Mouse (Mus musculus) left cerebral cortex, adult 11 months (tissue): ENCODE results near the gene Qrsl1.
"Not testable (repeated sequence)": the region's sequence is repeated elsewhere in the genome, so short reads cannot be mapped to it uniquely, and the experiment has no call there.

ENCODE experiments used
- DNase-seq: peaks from one replicate; pipeline ENCODE4 v3.0.0; 2022; ENCODE audit warnings: low spot score

The Qrsl1 gene

GRCm38 (mm10) chr10:43901578-43902194, at the start of gene Qrsl1, which contains the start of gene Rtn4ip1:
Gene Qrsl1 (minus strand): TSS chr10:43901745.
Gene Rtn4ip1 (plus strand): TSS chr10:43901807.
- peak; percentile 91 for DNase-seq

DNA sequence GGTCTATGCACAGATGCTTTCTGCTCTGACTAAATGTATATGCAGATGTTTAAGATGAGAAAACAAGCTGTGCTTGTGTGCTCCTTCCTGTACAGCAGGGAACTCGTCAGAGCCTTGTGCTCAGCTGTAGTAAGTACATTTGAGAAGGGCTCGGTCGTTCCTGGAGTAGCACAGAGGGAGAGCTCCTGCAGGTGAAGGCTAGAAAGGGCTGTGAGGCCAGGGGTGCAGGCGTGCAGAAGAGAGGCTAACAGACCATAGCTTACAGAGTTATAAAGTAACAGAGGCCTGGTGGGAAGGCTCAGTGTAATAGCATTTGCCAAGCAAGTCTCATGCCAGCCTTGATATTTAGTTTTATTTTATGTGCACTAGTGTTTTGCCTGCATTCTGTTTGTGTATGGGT, 43.9 kb upstream of the Qrsl1 start:
- no peak for DNase-seq

DNA sequence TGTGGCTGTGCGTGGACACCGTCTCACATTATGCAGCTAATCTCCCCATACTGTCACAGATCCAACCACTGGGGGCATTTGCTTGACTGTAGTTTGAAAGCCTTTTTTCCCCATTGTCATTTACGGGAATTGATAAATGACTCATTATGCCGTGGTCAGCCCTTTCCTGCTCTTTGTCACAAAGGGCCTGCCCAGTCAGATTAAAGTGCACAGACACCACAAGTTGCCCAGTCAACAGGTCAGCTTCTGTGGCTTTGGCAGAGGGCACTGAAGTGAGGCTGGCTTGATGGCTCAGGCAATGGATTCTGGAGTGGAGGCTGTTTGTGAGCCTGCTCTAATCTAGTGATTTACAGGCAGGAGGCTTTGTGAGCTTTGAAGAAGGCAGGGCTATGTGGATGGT, 42.2 kb upstream of the Qrsl1 start:
- DNase-seq: no peak

DNA sequence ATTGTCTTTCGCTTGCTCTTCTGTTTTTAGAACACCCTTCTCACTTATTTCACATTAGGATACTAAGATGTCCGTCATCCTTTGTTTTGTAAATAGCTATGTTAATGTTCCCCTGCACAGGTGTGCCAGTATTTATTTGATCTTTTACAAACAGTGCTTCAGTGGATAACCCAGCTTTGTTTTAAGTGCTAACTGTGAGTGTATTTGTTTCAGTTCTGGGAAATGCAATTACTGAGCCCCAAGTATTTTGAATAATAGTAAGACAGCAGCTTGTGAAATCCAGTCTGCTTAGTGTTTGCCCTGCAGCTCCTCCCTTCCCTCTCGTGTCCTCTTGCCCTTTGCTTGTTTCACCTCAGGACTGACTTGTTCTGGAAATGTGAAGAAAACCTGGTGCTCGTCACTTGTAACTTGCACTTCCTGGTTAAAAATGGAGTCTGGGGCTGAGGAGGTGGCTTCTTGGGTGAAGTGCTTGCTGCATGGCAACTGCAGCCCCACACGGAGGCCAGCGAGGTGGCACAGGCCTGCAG, 37.7 kb upstream of the Qrsl1 start:
- DNase-seq: no peak

GRCm38 (mm10) chr10:43928596-43928995, 27.1 kb upstream of the Qrsl1 start:
- no peak for DNase-seq

DNA sequence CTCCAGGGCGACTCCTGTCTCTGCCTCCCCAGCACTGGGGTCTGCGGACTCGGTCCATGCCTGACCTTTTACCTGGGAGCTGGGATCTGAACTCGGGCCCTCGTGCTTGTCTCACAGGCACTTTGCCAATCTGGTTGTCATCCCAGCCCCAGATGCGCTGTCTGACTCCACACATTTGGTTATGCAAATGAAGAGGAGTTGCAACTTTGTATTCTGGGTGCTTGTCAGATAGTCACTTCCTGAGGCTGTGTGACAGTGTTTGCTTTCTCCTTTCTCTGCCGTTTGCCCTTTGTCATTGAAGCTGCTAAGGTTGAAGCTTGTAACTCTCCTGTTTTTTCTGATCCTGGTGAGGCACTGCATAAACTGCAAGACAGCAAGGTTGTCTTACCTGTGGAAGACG, 26.2 kb upstream of the Qrsl1 start:
- no peak for DNase-seq

DNA sequence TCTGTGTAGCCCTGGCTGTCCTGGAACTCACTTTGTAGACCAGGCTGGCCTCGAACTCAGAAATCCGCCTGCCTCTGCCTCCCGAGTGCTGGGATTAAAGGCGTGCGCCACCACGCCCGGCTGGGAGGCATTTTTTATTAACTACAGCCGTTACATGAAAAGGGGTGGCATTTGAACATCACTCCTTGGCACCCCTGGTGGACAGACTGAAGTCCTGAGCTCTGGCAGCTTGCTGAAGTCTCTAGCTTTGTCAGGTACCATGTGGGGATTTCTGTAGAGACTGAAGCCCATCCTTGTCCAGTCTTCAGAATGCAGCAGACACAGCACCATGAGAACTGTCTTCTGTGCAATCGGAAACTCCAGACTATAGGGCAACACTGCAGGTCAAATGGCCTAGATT, 24.2 kb upstream of the Qrsl1 start:
- DNase-seq: not testable (repeated sequence)

- no peak for DNase-seq
These were observed 21.6 kb upstream of the Qrsl1 start for GRCm38 (mm10) chr10:43923096-43923495.

- peak; percentile 39 for DNase-seq
These were observed 17.4 kb upstream of the Qrsl1 start for GRCm38 (mm10) chr10:43918696-43919608.

DNA sequence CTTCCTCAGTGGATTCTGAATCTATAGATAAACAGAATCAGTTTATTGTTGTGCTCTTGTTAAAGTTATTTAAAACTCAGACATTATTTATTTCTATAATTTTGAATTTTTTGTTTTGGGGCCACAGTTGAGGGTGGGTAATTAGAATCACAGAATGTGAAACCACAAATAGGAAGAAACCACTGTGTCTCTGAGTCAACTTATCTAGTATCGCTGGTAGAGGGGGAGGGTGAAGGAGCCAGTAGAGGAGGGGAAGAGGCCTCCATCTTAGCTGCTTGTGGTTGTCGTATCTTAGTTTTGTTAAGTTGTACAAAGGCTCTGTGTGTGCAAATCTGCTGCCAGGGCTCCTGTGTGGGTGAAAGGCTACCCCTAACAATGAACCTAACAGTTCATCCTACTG, 15.2 kb upstream of the Qrsl1 start:
- no peak for DNase-seq

DNA sequence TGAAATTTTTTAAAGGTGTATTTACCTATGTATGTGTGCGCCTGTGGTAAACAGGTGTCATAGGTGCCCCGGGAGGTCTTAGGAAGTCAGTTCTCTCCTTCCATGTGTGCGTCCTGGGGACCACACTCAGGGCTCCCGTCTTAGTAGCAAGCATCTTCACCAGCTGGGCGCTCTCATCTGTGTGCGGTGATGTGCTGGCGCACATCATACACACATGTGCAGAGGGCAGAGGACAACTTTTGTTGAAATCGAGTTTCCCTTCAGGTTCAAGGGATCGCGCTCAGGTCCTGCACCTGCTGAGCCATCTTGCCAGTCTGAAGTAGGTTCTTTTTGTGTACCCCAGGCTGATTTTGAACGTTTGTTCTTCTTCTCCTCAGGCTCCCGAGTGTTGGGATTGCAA, 14.6 kb upstream of the Qrsl1 start:
- no peak for DNase-seq

DNA sequence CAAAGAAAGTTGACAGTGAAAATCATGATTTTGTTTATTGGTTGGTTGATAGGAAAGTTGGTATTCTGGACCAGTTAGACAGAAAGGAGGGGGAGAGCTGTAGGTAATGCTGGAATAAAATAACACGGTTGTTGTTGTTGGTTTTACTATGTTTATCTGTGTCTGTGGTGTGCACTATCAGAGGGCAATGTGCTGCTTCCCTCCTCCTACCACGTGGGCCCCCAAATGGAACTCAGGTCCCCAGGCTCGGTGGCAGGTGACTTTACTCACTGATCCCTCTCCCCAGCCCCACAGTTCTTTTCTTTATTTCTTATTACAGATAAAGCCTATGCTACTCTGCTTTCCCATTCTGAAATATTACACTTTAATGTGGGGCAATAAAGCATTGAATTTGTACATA, 10.7 kb upstream of the Qrsl1 start:
- DNase-seq: no peak

- no peak for DNase-seq
These were observed 9.3 kb upstream of the Qrsl1 start for GRCm38 (mm10) chr10:43910873-43911142.

DNA sequence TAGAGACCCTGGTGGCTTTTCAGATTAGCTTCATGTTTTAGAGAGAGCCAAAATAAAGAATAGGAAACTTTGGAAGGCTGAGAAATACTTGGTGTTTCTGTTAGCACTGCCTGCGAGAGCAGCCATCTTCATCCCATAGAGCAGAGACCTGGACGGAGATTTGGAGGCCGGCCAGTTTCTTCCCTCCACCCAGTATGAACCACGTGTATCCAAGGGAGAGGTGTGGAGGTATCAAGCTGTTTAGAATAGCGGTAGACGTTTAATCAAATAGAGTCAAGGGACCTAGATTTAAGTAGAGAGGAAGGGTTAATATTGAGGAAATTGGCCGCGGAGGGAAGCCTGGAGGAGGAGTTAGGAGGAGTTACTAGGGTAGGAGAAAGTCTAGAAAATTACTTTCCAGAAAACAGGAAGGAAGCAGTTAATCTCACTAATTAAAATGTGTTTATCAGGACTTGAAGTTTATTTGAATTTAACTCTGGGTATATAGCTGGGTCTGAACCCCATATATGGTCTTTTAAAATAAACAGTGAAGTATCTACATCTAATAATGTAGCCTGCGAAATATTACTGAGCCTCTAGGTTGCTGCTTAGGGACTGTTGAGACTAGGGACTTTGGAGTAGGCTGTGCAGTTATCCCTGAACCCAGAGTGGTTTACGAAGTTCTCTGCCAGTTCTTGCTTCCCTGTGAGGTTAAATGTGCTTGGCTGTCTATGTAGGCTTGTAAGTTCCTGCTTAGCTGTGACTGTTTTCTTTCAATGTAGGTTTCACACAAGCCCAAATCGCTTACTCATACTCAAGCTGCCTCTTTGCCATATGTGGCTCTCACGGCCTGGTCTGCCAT, 8.7 kb upstream of the Qrsl1 start:
- no peak for DNase-seq

GRCm38 (mm10) chr10:43904569-43904968, 3.0 kb upstream of the Qrsl1 start:
- DNase-seq: no peak

DNA sequence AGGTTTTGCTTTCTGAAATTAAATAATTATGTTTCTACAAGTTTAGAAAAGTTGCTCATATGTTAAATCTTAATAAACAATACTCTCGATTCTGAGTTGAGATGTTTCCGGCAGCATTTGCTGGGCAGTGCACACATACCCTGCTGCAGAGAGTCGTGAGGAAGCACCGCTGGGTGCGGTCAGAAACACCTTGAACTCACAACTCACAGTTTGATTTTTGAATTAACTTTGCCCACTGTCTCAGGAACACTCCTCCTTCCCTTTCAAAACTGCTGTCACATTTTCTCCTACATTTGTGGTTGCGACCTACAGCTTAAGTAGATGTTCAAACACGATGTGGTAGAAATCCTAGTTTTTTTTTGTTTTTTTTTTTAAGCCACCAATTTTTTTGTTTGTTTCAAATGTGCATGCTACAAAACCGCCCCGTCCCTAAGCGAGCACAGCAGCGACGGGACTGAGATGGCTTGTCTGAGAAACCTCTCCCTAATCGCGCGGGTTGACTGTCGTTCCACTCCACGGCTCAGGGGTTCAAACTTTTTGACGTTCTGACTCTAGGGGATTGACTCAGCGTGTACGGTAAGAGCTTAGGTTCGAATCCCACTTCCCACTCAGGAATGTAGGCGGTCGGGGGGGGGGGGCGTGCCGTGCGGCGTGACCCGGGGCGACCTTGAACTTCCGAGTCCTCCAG, 518 bp downstream of the Qrsl1 start:
- no peak for DNase-seq

GRCm38 (mm10) chr10:43898276-43898675, 3.3 kb downstream of the Qrsl1 start:
- DNase-seq: no peak

DNA sequence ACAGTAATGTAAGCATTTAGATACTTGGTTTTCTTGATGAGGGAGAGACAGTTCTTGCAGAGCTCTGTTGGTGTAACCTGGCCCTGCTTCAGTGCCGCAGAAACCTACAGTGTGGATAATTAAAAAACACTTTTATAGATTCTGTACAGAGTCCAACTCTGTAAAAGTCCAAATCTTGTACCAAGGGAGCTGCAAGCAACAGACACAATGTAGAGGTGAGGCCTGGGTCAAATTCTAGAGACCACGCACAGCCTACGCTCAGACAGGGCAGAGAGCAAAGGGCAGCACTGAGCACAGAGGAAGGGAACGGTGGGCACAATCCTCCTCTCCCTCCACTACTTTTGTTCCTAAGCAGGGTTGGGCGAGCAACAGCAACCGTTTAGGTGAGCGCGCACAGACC, 5.5 kb downstream of the Qrsl1 start:
- no peak for DNase-seq

DNA sequence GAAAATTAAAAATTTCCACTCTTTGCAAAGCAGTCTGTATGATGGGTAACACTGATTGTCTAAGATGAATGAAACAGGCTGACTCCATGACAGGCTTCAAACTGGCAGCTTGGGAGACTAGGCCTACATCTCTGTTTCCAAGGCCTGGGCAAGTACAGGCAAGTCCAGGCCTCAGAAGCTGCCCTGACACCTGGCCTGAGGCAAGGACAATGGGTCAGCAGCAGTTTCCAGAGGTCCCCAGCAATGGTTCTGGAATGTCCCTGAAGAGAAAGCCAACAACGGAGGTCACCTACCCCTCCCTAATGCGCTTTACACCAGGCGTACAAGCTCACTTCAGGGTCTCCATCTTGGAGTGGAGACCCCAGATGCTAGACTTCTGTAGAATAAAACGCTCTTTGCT, 8.6 kb downstream of the Qrsl1 start:
- DNase-seq: no peak

DNA sequence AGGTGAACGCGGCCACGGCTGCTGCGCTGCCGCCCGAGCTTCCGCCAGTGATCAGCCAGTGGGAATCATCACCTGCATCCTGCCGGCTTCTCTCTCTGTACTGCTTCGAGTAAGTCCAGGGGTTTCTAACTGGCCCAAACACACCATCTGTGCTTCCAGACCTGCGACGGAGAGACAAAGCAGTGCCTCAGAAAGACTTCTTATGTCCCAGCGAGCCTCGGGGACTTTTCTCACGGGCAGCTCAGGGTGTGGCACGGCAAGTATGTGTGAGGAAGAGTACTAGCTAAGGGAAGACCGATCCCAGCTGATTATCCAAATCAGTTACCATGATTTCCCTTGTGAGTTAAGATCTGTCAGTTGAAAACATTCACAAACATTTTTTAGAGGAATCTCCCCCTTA, 12.6 kb downstream of the Qrsl1 start:
- no peak for DNase-seq

DNA sequence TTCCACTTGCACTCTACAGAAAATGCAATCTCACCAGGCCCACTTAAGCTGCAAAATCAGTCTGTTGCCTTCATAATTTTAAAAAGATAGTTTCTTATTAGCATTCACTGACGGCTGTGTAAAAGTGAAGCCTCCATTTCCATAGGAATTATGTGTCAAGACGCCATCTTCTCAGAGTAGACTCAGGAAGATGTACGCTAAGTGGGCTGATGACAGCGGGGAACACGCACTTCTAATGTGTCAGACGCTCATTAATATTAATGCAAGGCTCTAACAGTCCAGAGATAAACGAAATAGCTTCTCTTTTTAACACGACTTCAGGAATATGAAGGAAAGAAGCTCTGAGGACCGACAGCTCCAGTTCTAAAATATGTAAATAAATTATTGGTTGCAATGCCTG, 13.9 kb downstream of the Qrsl1 start:
- DNase-seq: no peak

DNA sequence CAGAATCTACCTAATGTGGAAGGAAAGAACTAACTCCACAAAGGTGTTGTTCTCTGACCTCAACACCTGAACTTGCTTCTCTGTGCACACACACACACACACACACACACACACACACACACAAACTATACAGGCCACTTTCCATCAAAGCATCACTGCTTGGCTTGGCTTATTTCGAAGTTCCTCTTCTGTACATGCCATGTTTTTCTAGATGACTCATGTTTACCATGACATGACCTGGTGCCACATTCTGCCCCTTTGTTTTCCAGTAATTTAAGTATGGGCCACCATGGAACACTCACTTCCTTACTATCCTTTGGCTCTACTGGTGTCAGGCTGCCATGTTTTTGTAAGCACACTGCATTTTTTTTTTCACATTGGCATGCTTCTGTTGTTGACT, 30.1 kb downstream of the Qrsl1 start:
- no peak for DNase-seq
